15 mouse cellular contexts compared by ENCODE assay signal in genomic region chr10:118268812-118269211, GRCm38 (mm10). TPM values are rescaled to one million over a fixed set of nuclear protein-coding genes. Genes with fewer than 3 reads are reported as not detected.
"Had no signal": no experiment of that assay in that cellular context is flagged by ENCODE, and none has a peak within 500 bp of the region (broad histone marks: within the 10 kb centered on the region; RNA-seq: fewer than 3 reads in every experiment).

No protein-coding gene starts in this region.

RNA-seq across cellular contexts. Expression of gene Iltifb, which starts 26.0 kb away (rescaled TPM):
- total RNA-seq: heart, postnatal 10 days; heart, postnatal 14 days; heart, postnatal 25 days; heart, postnatal 36 days; heart, postnatal 4 days; hematopoietic stem cell, adult 5-6 weeks; hindbrain, postnatal 0 days; layer of hippocampus, adult 18-20 months; layer of hippocampus, adult 2 months; layer of hippocampus, adult 8-10 months; layer of hippocampus, postnatal 10 days; layer of hippocampus, postnatal 14 days; layer of hippocampus, postnatal 25 days; layer of hippocampus, postnatal 36 days; left cerebral cortex, adult 18-20 months had no signal

RNA-seq across cellular contexts. Expression of gene Gm9040, which starts 58.0 kb away (rescaled TPM):
- total RNA-seq: heart, postnatal 10 days; heart, postnatal 14 days; heart, postnatal 25 days; heart, postnatal 36 days; heart, postnatal 4 days; hematopoietic stem cell, adult 5-6 weeks; hindbrain, postnatal 0 days; layer of hippocampus, adult 18-20 months; layer of hippocampus, adult 2 months; layer of hippocampus, adult 8-10 months; layer of hippocampus, postnatal 10 days; layer of hippocampus, postnatal 14 days; layer of hippocampus, postnatal 25 days; layer of hippocampus, postnatal 36 days; left cerebral cortex, adult 18-20 months had no signal
